Mouse (Mus musculus) liver, embryonic 14.5 days (tissue): ENCODE data around the gene Sipa1l3.

ENCODE experiments used
- CTCF ChIP-seq: IDR thresholded peaks from 2 replicates; pipeline ENCODE4 v1.5.1; 2016; ENCODE audit warnings: antibody characterized with exemption, low read depth, control low read depth
- EP300 ChIP-seq: IDR thresholded peaks from 2 replicates; pipeline ENCODE4 v1.6.1; 2016; ENCODE audit warnings: antibody characterized with exemption, low read depth

GRCm38 (mm10) chr7:29494015-29494414 is 24.4 kb downstream of the Sipa1l3 start:
- TF ChIP-seq CTCF (no peak), EP300 (no peak)
